Mouse (Mus musculus) gastrocnemius, postnatal 25 days (tissue): Measurements from ENCODE around the gene Alyref. TPM values are rescaled to one million over a fixed set of nuclear protein-coding genes. Genes with fewer than 3 reads are reported as not detected.

Experiments used
- DNase-seq: peaks from one replicate; pipeline ENCODE4 v3.0.0; 2022
- microRNA-seq, 2 experiments: library from miRNA; unstranded; fragments of <30 nt; microRNA quantifications; one replicate each; pipeline ENCODE4 v1.2.0; 2021; ENCODE audit warnings: borderline replicate concordance in 2 of 2
- total RNA-seq, 2 experiments: library from RNA; stranded (reverse); gene quantifications; 1 replicate in 1 of 2; 2 replicates in 1 of 2; pipeline ENCODE4 v1.2.3; 2021

Alyref gene
- total RNA-seq, 2 experiments from 2014 or later = 39.1 to 40.5 TPM

- no peak for DNase-seq
Observed at GRCm38 (mm10) chr11:120542376-120542775, 55.8 kb downstream of the Alyref start.

Small RNA genes lying within 50 kb of the gene (microRNA-seq; reads per million reads assigned to microRNA genes)
- gene Mir6936 = 0 reads per million in 2 experiments

Other genes with a start within 250 kb of the Alyref start
- 100 to 1,000 TPM; 236 to 249 TPM for gene Actg1, start 249.8 kb downstream of the Alyref start, total RNA-seq
- gene Fscn2, start 236.8 kb downstream of the Alyref start, total RNA-seq = under 1 TPM; 0.29 to 0.31 TPM
- 10 to 100 TPM; 14.0 to 16.5 TPM for gene Faap100, start 219.6 kb downstream of the Alyref start, total RNA-seq
- gene Nploc4, start 160.7 kb downstream of the Alyref start, total RNA-seq = 10 to 100 TPM; 67.9 to 72.7 TPM
- 1 to 10 TPM in 1 of 2 experiments, under 1 TPM in 1; 0.54 to 1.1 TPM for gene Tspan10, start 155.7 kb downstream of the Alyref start, total RNA-seq
- gene Pde6g, start 144.9 kb downstream of the Alyref start, total RNA-seq = under 1 TPM in 1 of 2 experiments, not detected in 1; 0.83 TPM
- 10 to 100 TPM; 23.3 to 25.0 TPM for gene Oxld1, start 140.3 kb downstream of the Alyref start, total RNA-seq
- 1 to 10 TPM; 5.8 to 7.6 TPM for gene Ccdc137, start 140.2 kb downstream of the Alyref start, total RNA-seq
- gene Arl16, start 130.8 kb downstream of the Alyref start, total RNA-seq = 1 to 10 TPM; 5.2 to 9.1 TPM
- gene Mrpl12, start 113.8 kb downstream of the Alyref start, total RNA-seq = 100 to 1,000 TPM; 156 to 166 TPM
- 1 to 10 TPM; 3.2 to 8.7 TPM for gene Slc25a10, start 106.5 kb downstream of the Alyref start, total RNA-seq
- gene Gcgr, start 67.7 kb downstream of the Alyref start, total RNA-seq = under 1 TPM in 1 of 2 experiments, not detected in 1; 0.31 TPM
- 10 to 100 TPM; 21.4 to 23.7 TPM for gene Mcrip1, start 48.6 kb downstream of the Alyref start, total RNA-seq
- gene Ppp1r27, start 47.2 kb downstream of the Alyref start, total RNA-seq = 100 to 1,000 TPM in 1 of 2 experiments, 10 to 100 TPM in 1; 92.3 to 377 TPM
- gene P4hb, start 25.1 kb downstream of the Alyref start, total RNA-seq = 100 to 1,000 TPM; 192 to 198 TPM
- gene Arhgdia, start 16.7 kb downstream of the Alyref start, total RNA-seq = 10 to 100 TPM; 80.1 to 95.2 TPM
- 10 to 100 TPM; 50.7 to 51.6 TPM for gene Anapc11, start 56 bp upstream of the Alyref start, total RNA-seq
- gene Npb, start 10.1 kb upstream of the Alyref start, total RNA-seq = not detected
- 10 to 100 TPM; 30.7 to 34.7 TPM for gene Pcyt2, start 19.6 kb upstream of the Alyref start, total RNA-seq
- 1 to 10 TPM; 4.3 to 7.2 TPM for gene Sirt7, start 26.9 kb upstream of the Alyref start, total RNA-seq
- 10 to 100 TPM; 41.8 to 47.1 TPM for gene Mafg, start 35.2 kb upstream of the Alyref start, total RNA-seq
- 1 to 10 TPM; 6.7 to 6.8 TPM for gene Pycr1, start 45.4 kb upstream of the Alyref start, total RNA-seq
- gene Myadml2, start 49.8 kb upstream of the Alyref start, total RNA-seq = 100 to 1,000 TPM; 121 to 134 TPM
- gene Notum, start 62.8 kb upstream of the Alyref start, total RNA-seq = under 1 TPM in 1 of 2 experiments, not detected in 1; 0.18 TPM
- gene Aspscr1, start 74.6 kb upstream of the Alyref start, total RNA-seq = 10 to 100 TPM; 25.8 to 28.8 TPM
- gene Cenpx, start 115.4 kb upstream of the Alyref start, total RNA-seq = 10 to 100 TPM; 25.4 to 32.7 TPM
- gene Lrrc45, start 115.6 kb upstream of the Alyref start, total RNA-seq = 1 to 10 TPM; 4.0 to 4.3 TPM
- gene Rac3, start 123.1 kb upstream of the Alyref start, total RNA-seq = 1 to 10 TPM; 1.2 TPM
- gene Dcxr, start 128.9 kb upstream of the Alyref start, total RNA-seq = 1 to 10 TPM; 5.8 to 6.0 TPM
- gene Cbr2, start 133.7 kb upstream of the Alyref start, total RNA-seq = 10 to 100 TPM in 1 of 2 experiments, 1 to 10 TPM in 1; 9.6 to 16.9 TPM
- 10 to 100 TPM; 17.1 to 19.8 TPM for gene Hmga1b, start 164.4 kb upstream of the Alyref start, total RNA-seq
- gene Rfng, start 185.8 kb upstream of the Alyref start, total RNA-seq = 10 to 100 TPM in 1 of 2 experiments, 1 to 10 TPM in 1; 9.6 to 11.0 TPM
- gene Gps1, start 185.9 kb upstream of the Alyref start, total RNA-seq = 10 to 100 TPM; 50.3 to 53.0 TPM
- gene Dus1l, start 198.0 kb upstream of the Alyref start, total RNA-seq = 10 to 100 TPM; 32.6 to 36.2 TPM
- 10 to 100 TPM; 11.1 to 59.9 TPM for gene Fasn, start 226.2 kb upstream of the Alyref start, total RNA-seq